Mouse (Mus musculus) forebrain, postnatal 0 days (tissue): ENCODE results near the gene Rab26. TPM values are rescaled to one million over a fixed set of nuclear protein-coding genes. Genes with fewer than 3 reads are reported as not detected.
A peak's percentile ranks its signal among the peaks of the same experiment; 100 is the strongest.

Experiments
- ATAC-seq: fragments of 200-750 bp; cut with Nextera tagmentation; 2 replicates; pipeline ENCODE4 v1.8.0; 2017; ENCODE audit warnings: mild to moderate bottlenecking, moderate library complexity
- DNase-seq: peaks from one replicate; pipeline ENCODE4 v3.0.0-alpha.2; 2015
- H3K27ac ChIP-seq: fragments of 300-500 bp; sonication (generic); 2 replicates; pipeline ENCODE4 v1.5.1; 2014; ENCODE audit warnings: low read depth, mild to moderate bottlenecking, antibody characterized with exemption, low read length, moderate library complexity, mixed read lengths
- H3K27me3 ChIP-seq: fragments of 300-500 bp; sonication (generic); 2 replicates; pipeline ENCODE4 v1.6.1; 2014; ENCODE audit warnings: mild to moderate bottlenecking, low read length, mixed read lengths; ENCODE audit not compliant: insufficient read depth
- H3K36me3 ChIP-seq: fragments of 300-500 bp; sonication (generic); 2 replicates; pipeline ENCODE4 v1.6.1; 2014; ENCODE audit warnings: mild to moderate bottlenecking, moderate library complexity; ENCODE audit not compliant: insufficient read depth
- H3K4me1 ChIP-seq: fragments of 300-500 bp; sonication (generic); 2 replicates; pipeline ENCODE4 v1.6.1; 2014; ENCODE audit warnings: antibody characterized with exemption; ENCODE audit not compliant: insufficient read depth
- H3K4me2 ChIP-seq: fragments of 300-500 bp; sonication (generic); 2 replicates; pipeline ENCODE4 v1.6.1; 2014; ENCODE audit warnings: low read depth, mild to moderate bottlenecking, moderate library complexity
- H3K4me3 ChIP-seq: fragments of 300-500 bp; sonication (generic); 2 replicates; pipeline ENCODE4 v1.5.1; 2014; ENCODE audit warnings: low read depth, low read length, mixed read lengths
- H3K9ac ChIP-seq: fragments of 300-500 bp; sonication (generic); 2 replicates; pipeline ENCODE4 v1.6.1; 2014; ENCODE audit warnings: mild to moderate bottlenecking
- H3K9me3 ChIP-seq: fragments of 300-500 bp; sonication (generic); 2 replicates; pipeline ENCODE4 v1.6.1; 2016; ENCODE audit warnings: low read length
- CTCF ChIP-seq: sonication (generic); IDR thresholded peaks from 2 replicates; pipeline ENCODE4 v1.5.1; 2016; ENCODE audit warnings: antibody characterized with exemption, control low read depth, low read depth
- WGBS: fragments of 180-500 bp; shearing (Covaris S2); extraction: QIAGEN DNeasy Blood & Tissue Kit; methylation state at CpG from one replicate; pipeline ENCODE4 v1.1.7; 2014; 5-methylcytosine and 5-hydroxymethylcytosine counted together
- polyA plus RNA-seq: library from polyadenylated mRNA; unstranded; fragments of >200 nt; fragmentation: Nextera tagmentation; extraction: Ambion mirVana; gene quantifications from 2 replicates; pipeline ENCODE4 v1.2.1, GENCODE M21; 2015
- total RNA-seq: library from RNA; depleted of rRNA; stranded (reverse); fragments of >200 nt; gene quantifications from 2 replicates; pipeline ENCODE4 v1.2.3, GENCODE M21; 2014

The Rab26 gene
- total and polyA plus RNA-seq, 2 experiments from 2014 or later = 7.1 to 12.4 TPM

- Histone ChIP-seq H3K4me2 (no peak overlapping the region), H3K9me3 (no peaks in the 10 kb centered on the region), H3K9ac (no peak overlapping the region), H3K4me1 (no peaks in the 10 kb centered on the region), H3K27ac (no peak overlapping the region), H3K4me3 (no peak overlapping the region), H3K27me3 (no peaks in the 10 kb centered on the region), H3K36me3 (peaks cover 81% of the 10 kb centered on the region)
- ATAC-seq = no peak
- 96% methylated on average over 10 of the region's 10 CpGs for WGBS
- no peak for DNase-seq
- no peak for TF ChIP-seq CTCF
Observed at GRCm38 (mm10) chr17:24504085-24504484, 29.9 kb downstream of the Rab26 start.

GRCm38 (mm10) chr17:24502208-24502607 is 31.8 kb downstream of the Rab26 start:
- Histone ChIP-seq H3K4me2 (no peak overlapping the region), H3K27ac (no peak overlapping the region), H3K4me1 (no peaks in the 10 kb centered on the region), H3K4me3 (no peak overlapping the region), H3K9me3 (no peaks in the 10 kb centered on the region), H3K27me3 (no peaks in the 10 kb centered on the region), H3K36me3 (peaks cover 86% of the 10 kb centered on the region), H3K9ac (no peak overlapping the region)
- WGBS = 34% methylated on average over 11 of the region's 11 CpGs
- ATAC-seq (no peak), DNase-seq (no peak)
- peak; percentile 24; the same call in 1 of the 2 replicates for TF ChIP-seq CTCF

GRCm38 (mm10) chr17:24496026-24496425 is 38.0 kb downstream of the Rab26 start:
- H3K9me3 ChIP-seq = no peaks in the 10 kb centered on the region
- no peak overlapping the region for H3K27ac ChIP-seq
- H3K27me3 ChIP-seq = no peaks in the 10 kb centered on the region
- no peak overlapping the region for H3K4me2 ChIP-seq
- no peak overlapping the region for H3K4me3 ChIP-seq
- TF ChIP-seq CTCF = no peak
- H3K36me3 ChIP-seq = peaks cover 56% of the 10 kb centered on the region
- DNase-seq (no peak), ATAC-seq (no peak)
- no peak overlapping the region for H3K9ac ChIP-seq
- no peaks in the 10 kb centered on the region for H3K4me1 ChIP-seq
- 81% methylated on average over 1 of the region's 1 CpGs for WGBS

GRCm38 (mm10) chr17:24495443-24495842 is 38.6 kb downstream of the Rab26 start:
- DNase-seq (no peak), ATAC-seq (peak; percentile 30)
- H3K36me3 ChIP-seq = peaks cover 50% of the 10 kb centered on the region
- H3K9ac ChIP-seq = no peak overlapping the region
- H3K4me1 ChIP-seq = peaks cover 4% of the 10 kb centered on the region; the same call in 1 of the 2 replicates
- TF ChIP-seq CTCF = no peak
- no peak overlapping the region for H3K4me2 ChIP-seq
- no peaks in the 10 kb centered on the region for H3K9me3 ChIP-seq
- H3K27ac ChIP-seq = peak overlapping the region; percentile 21; the same call in 1 of the 2 replicates
- 64% methylated on average over 3 of the region's 3 CpGs for WGBS
- H3K4me3 ChIP-seq = no peak overlapping the region
- H3K27me3 ChIP-seq = no peaks in the 10 kb centered on the region

DNA sequence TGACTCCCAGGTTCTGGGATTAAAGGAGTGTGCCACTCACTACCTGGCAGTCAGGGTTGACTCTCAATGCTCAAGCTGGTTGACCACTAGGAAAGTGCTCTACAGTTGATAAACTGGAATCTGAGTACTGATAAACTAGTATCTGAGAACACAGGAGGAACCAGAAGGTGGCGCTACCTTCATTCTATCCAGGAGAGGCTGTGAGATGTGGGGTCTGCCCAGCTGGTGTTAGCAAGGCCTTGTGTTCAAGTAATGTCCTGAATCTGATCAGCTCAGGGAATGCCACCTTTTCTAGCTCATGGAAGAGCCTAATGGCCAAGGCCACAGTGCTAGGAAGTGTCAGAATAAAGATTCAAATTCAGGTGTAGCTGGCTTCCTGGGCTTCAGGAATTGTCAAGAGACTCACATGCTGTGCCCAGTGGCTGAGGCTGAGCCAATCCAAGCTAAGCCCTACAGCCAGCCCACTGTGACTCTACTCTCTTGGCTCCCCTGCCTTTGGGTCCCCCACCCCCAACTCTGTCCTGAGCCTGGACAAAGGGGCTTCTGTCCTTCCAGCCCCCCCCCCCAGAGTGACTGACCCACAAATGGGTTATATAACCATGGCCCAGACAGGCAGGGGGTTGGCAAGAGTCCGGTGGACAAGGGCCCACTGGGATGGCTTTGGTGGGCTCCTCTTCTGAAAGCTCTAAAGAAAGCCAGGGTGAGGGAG is 39.2 kb downstream of the Rab26 start:
- Histone ChIP-seq H3K4me2 (no peak overlapping the region), H3K9me3 (no peaks in the 10 kb centered on the region), H3K4me3 (no peak overlapping the region), H3K9ac (no peak overlapping the region), H3K4me1 (peaks cover 10% of the 10 kb centered on the region), H3K27me3 (no peaks in the 10 kb centered on the region), H3K27ac (0 out of 2 replicates have a peak overlapping the region, but pooled peaks have one; percentile 21), H3K36me3 (peaks cover 45% of the 10 kb centered on the region)
- DNase-seq (peak; percentile 67), ATAC-seq (peak; percentile 78)
- WGBS = 34% methylated on average over 2 of the region's 2 CpGs
- peak; percentile 71 for TF ChIP-seq CTCF

GRCm38 (mm10) chr17:24490399-24490798 is 43.6 kb downstream of the Rab26 start:
- peak overlapping the region; percentile 88 for H3K4me2 ChIP-seq
- H3K4me3 ChIP-seq = no peak overlapping the region
- TF ChIP-seq CTCF = no peak
- ATAC-seq = no peak
- peak; percentile 63 for DNase-seq
- H3K27me3 ChIP-seq = no peaks in the 10 kb centered on the region
- 48% methylated on average over 4 of the region's 4 CpGs for WGBS
- H3K36me3 ChIP-seq = 0 out of 2 replicates have a peak, but pooled peaks cover under 1% of the 10 kb centered on the region
- H3K27ac ChIP-seq = peak overlapping the region; percentile 94; the same call in 1 of the 2 replicates
- H3K4me1 ChIP-seq = peaks cover 18% of the 10 kb centered on the region
- no peaks in the 10 kb centered on the region for H3K9me3 ChIP-seq
- peak overlapping the region; percentile 94 for H3K9ac ChIP-seq

DNA sequence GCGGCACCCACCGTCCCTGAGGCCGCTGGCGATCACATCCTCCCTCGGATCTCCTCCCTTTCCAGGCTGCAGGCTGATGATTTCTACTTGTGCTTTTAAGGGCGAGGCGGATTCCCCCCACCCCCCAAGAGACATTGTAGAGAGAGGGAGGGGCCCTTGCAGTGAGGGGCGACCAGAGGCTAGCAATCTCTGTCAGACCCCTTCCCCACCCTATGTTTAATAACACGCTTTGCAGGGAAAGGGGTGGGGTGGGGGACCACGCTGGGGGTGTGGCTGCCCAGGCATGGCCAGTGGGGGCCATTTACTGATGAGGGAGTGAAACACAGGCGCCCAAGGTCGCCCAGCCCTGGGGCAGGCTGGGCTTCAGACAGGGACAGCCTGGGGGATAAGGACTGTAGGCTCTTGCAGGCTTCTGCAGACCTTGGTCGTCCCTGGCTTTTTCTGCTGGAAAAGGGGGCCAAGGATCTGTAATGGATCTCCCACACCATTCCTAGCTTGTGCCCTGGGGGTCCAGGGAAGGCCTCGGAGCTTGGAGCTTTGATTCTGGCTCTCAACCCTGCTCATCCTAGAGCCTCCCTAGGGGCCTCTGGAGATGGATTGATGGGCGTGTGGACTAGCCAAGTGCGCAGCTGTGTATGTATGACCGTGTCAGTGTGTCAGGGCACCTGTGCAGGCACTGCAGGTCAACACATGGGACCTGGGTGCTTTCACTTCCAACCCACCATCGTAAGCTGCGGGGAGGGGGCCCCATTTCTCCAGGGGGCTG is 44.6 kb downstream of the Rab26 start:
- DNase-seq = no peak
- WGBS = 21% methylated on average over 19 of the region's 19 CpGs
- Histone ChIP-seq H3K4me2 (peak overlapping the region; percentile 88), H3K4me1 (peaks cover 18% of the 10 kb centered on the region), H3K9me3 (no peaks in the 10 kb centered on the region), H3K4me3 (peak overlapping the region; percentile 82), H3K27ac (peak overlapping the region; percentile 94), H3K27me3 (no peaks in the 10 kb centered on the region), H3K9ac (peak overlapping the region; percentile 94), H3K36me3 (no peaks in the 10 kb centered on the region)
- peak; percentile 13 for ATAC-seq
- no peak for TF ChIP-seq CTCF
